Comparison of ENCODE assay signal across 33 mouse cellular contexts in genomic region chr11:63000126-63000525, GRCm38 (mm10). TPM values are rescaled to one million over a fixed set of nuclear protein-coding genes. Genes with fewer than 3 reads are reported as not detected.
"Had no signal": no experiment of that assay in that cellular context is flagged by ENCODE, and none has a peak within 500 bp of the region (broad histone marks: within the 10 kb centered on the region; RNA-seq: fewer than 3 reads in every experiment).

No protein-coding gene starts in this region.

- H3K27me3 ChIP-seq: embryonic facial prominence, embryonic 12.5 days; embryonic facial prominence, embryonic 13.5 days; embryonic facial prominence, embryonic 15.5 days; forebrain, embryonic 12.5 days; forebrain, embryonic 13.5 days; forebrain, embryonic 15.5 days had no signal

- H3K4me2 ChIP-seq: embryonic facial prominence, embryonic 12.5 days; embryonic facial prominence, embryonic 13.5 days; embryonic facial prominence, embryonic 15.5 days; forebrain, embryonic 12.5 days; forebrain, embryonic 13.5 days; forebrain, embryonic 15.5 days had no signal

- H3K27ac ChIP-seq: embryonic facial prominence, embryonic 10.5 days; embryonic facial prominence, embryonic 12.5 days; embryonic facial prominence, embryonic 13.5 days; embryonic facial prominence, embryonic 15.5 days; forebrain, embryonic 10.5 days; forebrain, embryonic 12.5 days; forebrain, embryonic 13.5 days; forebrain, embryonic 15.5 days; gastrocnemius, adult 2 months; heart, adult 2 months had no signal

- DNase-seq: cerebellum, adult 9-11 months; cerebellum, postnatal 10 days; cerebellum, postnatal 14 days; cerebellum, postnatal 25 days; cerebellum, postnatal 36 days; embryo, embryonic 11 days; forebrain, postnatal 0 days; gastrocnemius, adult 2 months; gastrocnemius, postnatal 10 days; gastrocnemius, postnatal 14 days; gastrocnemius, postnatal 25 days; gastrocnemius, postnatal 36 days; heart, adult 18-20 months; heart, adult 2 months had no signal

- H3K36me3 ChIP-seq: embryonic facial prominence, embryonic 10.5 days; embryonic facial prominence, embryonic 12.5 days; embryonic facial prominence, embryonic 13.5 days; embryonic facial prominence, embryonic 15.5 days; forebrain, embryonic 10.5 days; forebrain, embryonic 12.5 days; forebrain, embryonic 15.5 days had no signal

- ATAC-seq: forebrain, embryonic 13.5 days; forebrain, embryonic 14.5 days; forebrain, embryonic 15.5 days; forebrain, embryonic 16.5 days; forebrain, postnatal 0 days had no signal

- H3K9ac ChIP-seq: embryonic facial prominence, embryonic 12.5 days; embryonic facial prominence, embryonic 13.5 days; embryonic facial prominence, embryonic 15.5 days; forebrain, embryonic 12.5 days; forebrain, embryonic 13.5 days; forebrain, embryonic 15.5 days; forebrain, postnatal 0 days had no signal

- H3K4me3 ChIP-seq: embryonic facial prominence, embryonic 10.5 days; embryonic facial prominence, embryonic 12.5 days; embryonic facial prominence, embryonic 13.5 days; embryonic facial prominence, embryonic 15.5 days; erythroblast, embryonic 14.5 days; forebrain, embryonic 10.5 days; forebrain, embryonic 12.5 days; forebrain, embryonic 13.5 days; forebrain, embryonic 15.5 days; gastrocnemius, adult 2 months; heart, adult 2 months had no signal

- H3K9me3 ChIP-seq: embryonic facial prominence, embryonic 10.5 days; embryonic facial prominence, embryonic 12.5 days; embryonic facial prominence, embryonic 13.5 days; embryonic facial prominence, embryonic 15.5 days; forebrain, embryonic 10.5 days; forebrain, embryonic 12.5 days; forebrain, embryonic 13.5 days; forebrain, embryonic 15.5 days had no signal

RNA-seq across cellular contexts. Expression of gene Cdrt4, which starts 49.1 kb away (rescaled TPM):
- total RNA-seq: common myeloid progenitor, adult 5-6 weeks; forebrain, postnatal 0 days; gastrocnemius, adult 18-20 months; gastrocnemius, adult 2 months; gastrocnemius, adult 8-10 months; gastrocnemius, postnatal 14 days; gastrocnemius, postnatal 36 days; granulocyte monocyte progenitor cell, adult 5-6 weeks; heart, adult 18-20 months; heart, adult 2 months; heart, adult 8-10 months had no signal
- polyA plus RNA-seq: cortical plate, adult 2 months; embryonic facial prominence, embryonic 11.5 days; erythroblast, embryonic 14.5 days; forebrain, embryonic 10.5 days; forebrain, embryonic 11.5 days; forebrain, embryonic 12.5 days; forebrain, embryonic 13.5 days; forebrain, embryonic 14.5 days; forebrain, embryonic 15.5 days; forebrain, embryonic 16.5 days; forebrain, postnatal 0 days; heart, adult 2 months had no signal
